Mouse (Mus musculus): ENCODE results near the gene Camk2d.
A peak's percentile ranks its signal among the peaks of the same experiment; 100 is the strongest.

Camk2d gene

GRCm38 (mm10) chr3:126690627-126691505 is 94.8 kb downstream of the Camk2d start:
- no peak for DNase-seq (ENCODE audit: low read depth, low spot score)

DNA sequence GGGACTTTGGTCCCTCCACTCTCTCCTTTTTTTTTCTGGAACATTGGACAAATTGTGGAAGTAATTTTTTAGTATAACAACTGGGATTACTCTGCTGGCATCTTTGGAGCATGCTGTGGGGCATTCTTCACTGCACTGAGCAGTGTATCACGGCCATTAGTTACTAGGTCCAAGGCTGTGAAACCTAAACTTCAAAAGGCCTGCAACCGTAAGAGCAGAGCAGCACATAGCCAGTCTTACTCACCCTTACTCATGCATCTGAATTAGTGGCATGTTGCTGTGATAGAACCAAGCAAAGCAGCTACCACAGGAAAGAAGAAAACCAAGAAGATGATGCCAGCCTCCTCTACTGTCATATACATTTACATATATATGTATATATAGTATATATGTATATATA is 95.5 kb downstream of the Camk2d start:
- no peak for DNase-seq (ENCODE audit: low read depth, low spot score)

- no peak for DNase-seq (ENCODE audit: low read depth, low spot score)
These were observed 96.7 kb downstream of the Camk2d start for GRCm38 (mm10) chr3:126692797-126693196.

GRCm38 (mm10) chr3:126693302-126693701 is 97.2 kb downstream of the Camk2d start:
- peak; percentile 66 for DNase-seq (ENCODE audit: low read depth, low spot score)

DNA sequence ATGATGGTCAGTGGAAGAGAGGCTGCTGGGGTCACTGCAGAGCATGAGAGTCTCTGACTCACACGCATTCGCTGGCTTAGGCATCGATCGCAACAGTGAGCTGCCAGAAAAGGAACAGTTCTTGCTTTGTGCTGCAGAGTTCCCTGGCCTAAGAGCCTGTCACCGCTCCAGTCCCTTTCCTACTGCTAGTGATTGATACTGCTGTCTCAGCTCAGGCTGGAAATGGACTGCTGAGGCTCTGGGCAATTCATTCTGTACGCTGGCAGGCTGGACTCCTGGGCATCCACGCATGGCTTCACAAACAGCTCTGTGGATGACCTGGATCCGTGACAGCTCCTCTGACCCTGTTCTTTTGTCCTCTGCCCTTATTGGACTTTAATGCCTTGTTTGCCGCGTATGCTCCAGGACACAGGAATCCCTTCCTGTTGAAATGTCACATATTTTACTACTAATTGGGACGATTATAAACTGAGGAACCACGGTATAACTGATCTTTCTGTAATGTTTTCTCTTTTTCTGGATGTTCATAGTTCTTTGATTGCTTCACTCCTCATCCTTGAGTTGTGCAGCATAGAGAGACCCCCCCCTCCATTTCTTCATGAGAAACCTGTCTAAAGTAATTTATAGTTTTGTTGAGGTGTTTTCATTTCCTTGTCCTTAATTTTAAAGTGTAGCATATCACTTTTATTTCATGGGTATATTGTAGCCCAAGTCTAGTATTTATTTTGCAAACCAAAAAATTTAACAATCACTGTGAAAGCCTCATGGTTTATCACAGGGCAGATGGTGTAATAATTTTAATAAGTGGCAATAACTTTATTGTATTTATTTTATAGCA is 99.6 kb downstream of the Camk2d start:
- peak; percentile 83 for DNase-seq (ENCODE audit: low read depth, low spot score)

GRCm38 (mm10) chr3:126696620-126697019 is 100.5 kb downstream of the Camk2d start:
- DNase-seq (ENCODE audit: low read depth, low spot score) = no peak

GRCm38 (mm10) chr3:126699740-126700139 is 103.6 kb downstream of the Camk2d start:
- no peak for DNase-seq (ENCODE audit: low read depth, low spot score)

GRCm38 (mm10) chr3:126701067-126701466 is 105.0 kb downstream of the Camk2d start:
- no peak for DNase-seq (ENCODE audit: low read depth, low spot score)

DNA sequence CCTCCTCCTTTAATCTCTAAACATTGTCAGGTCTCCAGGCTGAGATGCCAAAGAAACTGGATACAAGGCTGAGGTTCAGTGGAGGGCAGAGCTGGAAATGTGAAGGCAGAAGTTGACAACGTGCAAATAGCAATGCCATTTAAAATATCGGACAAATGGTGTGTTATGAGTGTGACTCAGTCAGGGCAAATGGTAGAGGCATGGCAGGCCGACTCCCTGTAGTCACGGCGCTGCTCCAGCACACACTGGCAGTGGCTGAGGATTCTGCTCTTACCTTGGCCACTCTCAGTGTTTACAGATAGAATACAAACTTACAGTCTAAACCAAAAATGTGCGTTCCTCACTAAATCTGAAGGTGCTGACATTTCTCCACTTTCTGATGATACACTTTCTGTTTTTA is 105.5 kb downstream of the Camk2d start:
- no peak for DNase-seq (ENCODE audit: low read depth, low spot score)

DNA sequence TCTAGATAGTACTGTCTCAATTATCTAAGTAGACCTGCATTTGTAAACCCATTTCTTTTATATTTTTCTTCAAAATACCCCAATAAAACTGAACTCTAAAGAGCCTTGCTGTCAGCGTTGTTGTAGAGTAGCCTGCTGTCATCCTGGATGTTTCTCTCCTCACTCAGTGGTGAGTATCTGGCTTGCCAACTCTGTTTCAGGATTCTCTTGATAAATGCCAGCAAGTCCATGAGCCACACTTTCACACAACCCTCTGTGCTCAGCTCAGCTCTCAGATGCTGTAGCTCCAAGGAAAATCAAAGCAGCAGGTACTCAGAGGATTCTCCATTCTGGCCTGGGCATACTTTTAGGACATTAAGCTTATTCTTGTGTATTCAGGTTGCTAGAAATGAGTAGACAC is 109.4 kb downstream of the Camk2d start:
- DNase-seq (ENCODE audit: low read depth, low spot score) = no peak

GRCm38 (mm10) chr3:126714281-126714680 is 118.2 kb downstream of the Camk2d start:
- no peak for DNase-seq (ENCODE audit: low read depth, low spot score)

DNA sequence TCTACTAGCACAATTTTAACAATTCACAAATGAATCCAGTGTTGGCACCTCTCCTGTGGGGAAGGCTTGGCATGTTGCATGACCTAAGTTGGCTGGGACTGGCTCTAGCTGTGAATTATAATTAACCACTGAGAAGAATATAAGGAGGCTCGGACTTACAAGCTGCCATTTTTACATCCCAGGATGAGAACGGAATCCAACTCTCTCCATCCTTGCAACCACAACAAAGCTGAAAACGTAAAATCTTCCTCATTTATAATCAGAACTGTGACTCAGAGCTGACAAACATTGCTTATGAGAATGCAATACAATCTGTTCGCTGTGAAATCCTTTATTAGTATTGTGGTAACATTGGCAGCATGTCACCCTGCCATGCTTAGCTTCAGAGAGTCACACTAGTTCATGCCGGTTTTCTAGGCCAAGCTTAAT is 126.9 kb downstream of the Camk2d start:
- DNase-seq (ENCODE audit: low read depth, low spot score) = no peak

GRCm38 (mm10) chr3:126723458-126723857 is 127.4 kb downstream of the Camk2d start:
- no peak for DNase-seq (ENCODE audit: low read depth, low spot score)

GRCm38 (mm10) chr3:126725647-126726046 is 129.5 kb downstream of the Camk2d start:
- no peak for DNase-seq (ENCODE audit: low read depth, low spot score)

GRCm38 (mm10) chr3:126727387-126727786 is 131.3 kb downstream of the Camk2d start:
- no peak for DNase-seq (ENCODE audit: low read depth, low spot score)

GRCm38 (mm10) chr3:126730411-126730810 is 134.3 kb downstream of the Camk2d start:
- DNase-seq (ENCODE audit: low read depth, low spot score) = no peak

GRCm38 (mm10) chr3:126732323-126732722 is 136.2 kb downstream of the Camk2d start:
- no peak for DNase-seq (ENCODE audit: low read depth, low spot score)

- DNase-seq (ENCODE audit: low read depth, low spot score) = no peak
These were observed 138.4 kb downstream of the Camk2d start for GRCm38 (mm10) chr3:126734533-126734932.

DNA sequence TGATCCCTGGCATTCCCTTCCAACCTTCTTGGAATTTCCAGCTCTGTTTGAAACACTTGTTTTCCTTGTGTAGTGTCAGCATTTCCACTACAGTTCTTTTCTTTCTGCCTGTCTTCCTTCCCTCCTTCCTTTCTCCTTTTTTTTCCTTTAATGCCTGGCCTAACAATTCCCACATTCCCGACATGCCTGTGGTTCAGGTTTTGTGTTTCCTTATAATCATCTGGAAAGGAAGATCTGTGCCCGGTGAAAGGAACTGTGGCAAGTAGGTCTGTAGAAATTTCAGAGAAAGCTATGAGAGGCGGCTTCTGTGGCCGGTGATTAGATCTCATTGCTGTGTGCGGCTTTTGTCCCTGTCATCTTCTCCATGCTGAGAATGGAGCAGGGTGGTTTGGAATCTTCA is 139.1 kb downstream of the Camk2d start:
- DNase-seq (ENCODE audit: low read depth, low spot score) = no peak

DNA sequence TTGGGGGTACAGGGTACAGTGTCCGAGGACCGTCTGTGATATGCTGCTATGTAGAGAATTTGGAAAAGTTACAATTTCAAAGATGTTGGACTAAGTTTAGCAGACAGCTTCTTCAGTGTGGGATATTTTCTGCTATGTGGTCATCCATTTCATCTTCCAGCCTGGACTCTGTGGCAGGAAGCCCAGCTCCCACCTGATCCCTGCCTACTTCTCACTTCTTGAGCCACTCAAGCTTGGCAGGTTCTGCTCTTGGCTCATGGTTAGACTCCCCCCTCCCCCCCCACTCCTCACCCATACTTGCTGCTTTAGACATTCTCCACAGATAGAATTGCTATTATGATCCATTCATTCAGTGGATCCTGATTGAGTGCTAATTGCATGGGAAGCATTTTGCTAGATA is 141.0 kb downstream of the Camk2d start:
- peak; percentile 83 for DNase-seq (ENCODE audit: low read depth, low spot score)

- DNase-seq (ENCODE audit: low read depth, low spot score) = no peak
These were observed 144.0 kb downstream of the Camk2d start for GRCm38 (mm10) chr3:126740146-126740545.

GRCm38 (mm10) chr3:126744432-126745133 is 148.5 kb downstream of the Camk2d start:
- no peak for DNase-seq (ENCODE audit: low read depth, low spot score)
